Mouse (Mus musculus) v-Abl transformed pro-B cells (cell line): ENCODE data around the gene Ap1g2.

ENCODE experiments used
- in situ Hi-C, 2 experiments: fragments of 400-800 bp; cut with MboI; formaldehyde crosslinking; loops; one replicate each; pipeline ENCODE4 v1.15.1; 2025; ENCODE audit not compliant: unreplicated experiment in 2 of 2

Ap1g2 gene

DNA sequence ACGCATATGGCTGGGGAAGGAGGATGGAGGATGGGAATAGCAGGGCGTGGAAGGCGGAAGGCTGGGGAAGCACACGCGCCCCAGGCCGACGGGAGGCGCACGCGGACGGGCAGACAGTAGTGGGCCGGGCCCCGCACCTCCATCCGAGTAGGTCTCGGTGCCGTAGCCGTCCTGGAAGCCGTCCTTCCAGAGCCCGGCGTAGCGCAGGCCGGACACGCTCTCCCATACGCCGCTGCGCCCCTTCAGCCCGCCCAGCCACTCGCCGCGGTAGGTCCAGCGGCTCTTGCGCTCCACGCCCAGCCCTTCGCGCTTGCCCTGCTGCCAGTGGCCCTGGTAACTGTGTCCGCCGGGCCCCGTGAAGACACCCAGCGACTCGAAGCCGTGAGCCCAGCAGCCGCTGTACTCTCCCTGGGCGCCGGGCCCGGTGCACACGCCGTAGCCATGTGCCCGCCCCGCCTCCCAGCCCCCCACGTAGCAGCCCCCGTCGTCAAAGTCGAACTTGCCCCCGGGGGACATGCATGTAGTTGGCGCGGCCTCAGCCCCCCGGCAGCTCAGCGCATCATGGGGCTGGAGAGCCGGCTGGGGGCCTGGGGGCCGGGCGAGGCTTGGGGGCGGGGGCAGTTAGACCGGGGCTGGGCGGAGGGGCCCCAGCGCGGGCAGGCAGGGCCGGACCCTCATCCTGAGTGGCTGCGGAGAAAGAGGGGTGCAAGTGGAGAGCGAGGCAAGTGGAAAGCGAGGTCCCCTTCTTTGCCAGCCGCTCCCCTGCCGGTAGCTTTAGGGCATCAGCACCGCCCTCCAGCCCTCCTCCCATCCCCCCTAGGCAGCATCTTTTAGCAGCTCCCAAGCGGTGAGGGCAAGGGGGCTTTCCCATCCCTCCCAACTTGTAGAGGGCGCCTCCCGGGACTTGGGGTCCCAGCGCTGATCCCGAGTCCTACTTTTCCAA is 8.6 kb upstream of the Ap1g2 start:
- in situ Hi-C loops: loop anchor here in 1 of 2 experiments (25.0 kb wide), 1 partner anchor 647 kb away; the partner anchor contains the start of genes Cideb, Ltb4r1 and Ltb4r2

DNA sequence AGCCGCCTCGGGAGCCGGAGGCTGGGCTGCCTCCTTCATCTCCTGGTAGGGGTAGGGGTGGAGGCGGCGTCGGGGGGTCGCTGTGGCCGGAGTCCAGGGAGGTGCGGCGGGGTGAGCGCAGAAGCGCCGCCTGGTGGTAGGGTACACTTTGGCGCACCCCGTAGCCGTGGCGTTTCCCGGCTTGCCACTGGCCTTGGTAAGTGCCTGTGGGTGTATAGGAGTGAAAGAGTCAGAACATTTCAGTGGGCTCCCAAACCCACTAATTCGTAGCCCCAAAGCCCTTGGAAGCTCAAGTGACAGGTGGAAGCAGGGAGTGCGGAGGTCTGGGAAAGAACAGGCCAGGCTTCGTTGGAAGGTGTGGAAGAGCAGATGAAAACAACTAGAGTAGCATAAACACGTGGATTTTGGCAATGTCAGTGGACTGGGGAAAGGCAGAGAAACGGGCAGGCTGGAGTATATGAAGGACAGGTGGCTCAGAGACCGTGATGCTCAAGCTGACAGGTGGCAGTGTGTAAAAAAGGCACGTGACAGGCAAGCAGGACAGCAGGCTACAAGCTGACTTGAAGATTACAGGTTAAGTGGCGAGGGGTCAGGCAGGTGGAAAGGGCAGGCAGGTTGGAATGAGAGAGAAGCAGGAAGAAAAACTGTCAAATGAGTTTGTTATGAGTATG is 7.7 kb upstream of the Ap1g2 start:
- in situ Hi-C loops: loop anchor here in 1 of 2 experiments (25.0 kb wide), 1 partner anchor 648 kb away; the partner anchor contains the start of genes Cideb, Ltb4r1 and Ltb4r2

DNA sequence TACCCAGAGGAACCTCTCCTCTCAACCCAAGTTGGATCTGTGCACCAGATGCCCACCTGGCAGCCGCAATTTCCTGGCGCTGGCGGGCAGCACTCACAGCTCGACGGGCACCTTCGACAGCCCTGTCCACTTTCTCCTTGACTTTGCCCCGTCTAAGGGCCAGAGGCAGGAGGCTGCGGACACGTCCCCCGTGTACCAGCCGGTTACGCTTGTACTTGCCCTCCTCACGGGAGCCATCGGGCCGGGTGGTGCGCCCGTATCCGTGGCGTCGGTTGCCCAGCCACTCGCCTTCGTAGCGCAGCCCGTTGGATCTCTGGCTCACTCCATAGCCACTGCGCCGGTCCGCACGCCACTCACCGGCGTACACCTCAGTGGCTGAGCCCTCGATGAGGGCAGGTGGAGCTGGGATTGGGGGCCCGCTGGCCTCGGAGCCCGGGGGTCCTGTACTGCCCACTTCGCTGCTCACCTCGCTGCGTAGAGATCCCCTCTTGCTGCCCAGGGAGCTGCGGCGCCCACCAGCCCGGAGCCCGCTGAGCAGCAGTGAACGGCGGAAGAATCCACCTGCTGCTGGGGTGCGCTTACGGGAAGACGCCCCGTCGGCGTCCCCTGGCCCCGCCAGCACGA is 7.1 kb upstream of the Ap1g2 start:
- in situ Hi-C loops: loop anchor here in 1 of 2 experiments (25.0 kb wide), 1 partner anchor 649 kb away; the partner anchor contains the start of genes Cideb, Ltb4r1 and Ltb4r2

DNA sequence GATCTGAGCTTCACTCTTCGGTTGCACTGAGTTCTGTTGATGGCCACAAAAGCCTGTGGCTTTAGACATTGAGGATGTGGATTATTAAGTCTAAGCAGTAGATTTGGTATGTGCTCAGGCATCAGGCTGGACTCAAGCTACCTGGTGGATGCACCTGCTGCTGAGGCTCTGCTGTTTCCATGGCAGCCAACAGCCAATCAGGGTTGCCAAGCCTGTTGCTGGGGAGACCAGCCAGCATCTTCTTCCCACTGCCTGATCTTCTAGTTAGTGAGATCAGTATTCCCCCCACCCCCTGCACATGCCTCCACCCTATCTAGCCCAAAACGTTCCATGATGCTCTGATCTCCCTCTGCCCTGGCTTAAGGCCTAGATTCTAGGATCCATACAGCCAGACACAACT is 5.3 kb upstream of the Ap1g2 start:
- in situ Hi-C loops: loop anchor here in 1 of 2 experiments (25.0 kb wide), 1 partner anchor 651 kb away; the partner anchor contains the start of genes Cideb, Ltb4r1 and Ltb4r2

DNA sequence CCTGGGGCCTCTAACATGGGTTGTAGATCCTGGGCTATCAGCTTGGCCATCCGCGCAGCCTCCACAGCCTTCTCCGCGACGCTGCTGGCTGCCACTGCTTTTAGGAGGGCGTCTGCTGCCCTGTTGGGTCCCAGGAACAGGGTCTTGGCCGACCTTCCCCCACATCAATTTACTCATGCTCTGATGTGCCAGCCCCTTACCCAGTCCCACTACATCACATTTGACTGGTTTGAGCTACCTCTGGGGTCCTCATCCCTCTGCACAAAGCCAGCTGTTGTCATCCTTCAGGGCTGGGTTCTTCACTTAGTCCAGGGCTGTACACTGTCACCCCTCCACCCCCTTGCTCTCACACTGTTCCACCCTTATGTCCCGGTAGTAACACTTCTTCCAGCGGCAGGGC is 3.7 kb upstream of the Ap1g2 start:
- in situ Hi-C loops: loop anchor here in 1 of 2 experiments (25.0 kb wide), 1 partner anchor 652 kb away; the partner anchor contains the start of genes Cideb, Ltb4r1 and Ltb4r2

DNA sequence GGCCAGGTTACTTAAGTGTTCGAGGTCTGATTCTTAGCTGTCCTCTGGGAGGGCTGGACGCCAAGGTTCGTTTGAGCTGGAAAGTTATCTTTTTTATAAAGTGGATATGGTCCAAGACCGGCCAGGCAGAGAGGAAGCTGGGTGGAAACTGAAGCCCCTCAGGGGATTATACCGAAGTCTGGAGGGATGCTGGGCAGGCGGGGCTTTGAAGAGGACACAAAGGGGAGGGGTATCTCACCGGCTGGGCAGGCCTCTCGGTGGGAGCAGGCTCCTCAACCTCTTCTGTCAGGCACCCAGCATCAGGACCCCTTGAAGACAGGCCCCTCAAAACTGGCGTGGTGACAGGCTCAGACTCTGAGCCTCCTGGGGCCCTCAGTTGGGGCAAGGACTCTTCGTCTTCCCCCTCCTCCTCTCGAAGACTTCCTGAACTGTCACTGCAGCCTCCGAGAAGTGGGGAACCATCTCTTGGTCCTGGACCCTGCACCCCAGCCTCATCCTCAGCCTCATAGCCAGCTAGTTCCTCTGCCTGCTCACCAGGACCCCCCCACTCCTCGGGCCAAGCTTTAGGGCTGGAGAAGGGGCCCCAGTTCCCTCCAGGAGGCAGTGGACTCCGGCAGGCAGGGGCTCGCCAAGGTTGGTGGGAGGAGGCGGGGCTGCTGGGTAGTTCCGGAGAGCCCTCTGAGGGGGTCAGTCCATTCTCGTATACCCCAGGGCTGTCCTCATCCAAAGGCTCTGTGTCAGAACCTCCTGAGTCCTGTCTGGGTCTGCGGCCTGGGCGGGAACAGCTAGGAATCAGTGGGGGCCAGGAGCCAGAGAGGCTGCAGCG is 2.9 kb upstream of the Ap1g2 start:
- in situ Hi-C loops: loop anchor here (10.0 to 25.0 kb wide), 2 partner anchors 646 to 653 kb away; partner anchors contain the start of genes Cideb (in 2 of the 2), Ltb4r1 (in 1 of the 2) and Ltb4r2 (in 1 of the 2)

DNA sequence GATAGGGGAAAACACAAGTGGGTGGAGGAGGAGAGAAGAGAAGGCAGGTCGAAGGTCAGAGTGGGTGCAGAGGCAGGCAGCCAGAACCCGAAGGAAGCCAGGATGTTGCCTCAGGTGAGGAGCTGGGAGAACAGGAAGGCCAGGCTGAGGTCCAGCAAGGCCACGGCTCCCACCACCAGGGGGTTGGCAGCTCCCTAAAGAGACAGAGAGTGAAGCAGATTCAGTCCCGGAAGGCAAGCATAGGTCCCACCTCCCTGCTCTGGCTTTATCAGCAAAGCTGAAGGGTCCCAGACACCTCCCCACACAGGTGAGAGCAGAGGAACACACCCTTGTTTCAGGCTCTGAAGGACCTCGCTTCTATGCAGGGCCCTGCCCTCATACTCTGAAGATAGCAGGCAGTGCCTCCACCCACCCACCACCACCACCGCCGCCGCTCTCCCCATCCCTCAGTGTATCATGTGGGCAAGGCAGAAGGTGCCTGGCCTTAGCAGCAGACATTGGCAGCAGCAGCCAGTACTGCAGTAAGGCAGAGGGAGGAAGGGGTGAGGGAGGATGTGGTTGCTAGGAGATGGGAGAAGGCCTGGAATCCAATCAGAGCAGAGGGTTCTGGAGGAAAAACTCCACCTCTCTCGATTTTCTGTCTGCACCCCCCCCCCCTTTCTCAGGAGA is 1.9 kb upstream of the Ap1g2 start:
- in situ Hi-C loops: loop anchor here (10.0 to 25.0 kb wide), 2 partner anchors 646 to 654 kb away; partner anchors contain the start of genes Cideb (in 2 of the 2), Ltb4r1 (in 1 of the 2) and Ltb4r2 (in 1 of the 2)

DNA sequence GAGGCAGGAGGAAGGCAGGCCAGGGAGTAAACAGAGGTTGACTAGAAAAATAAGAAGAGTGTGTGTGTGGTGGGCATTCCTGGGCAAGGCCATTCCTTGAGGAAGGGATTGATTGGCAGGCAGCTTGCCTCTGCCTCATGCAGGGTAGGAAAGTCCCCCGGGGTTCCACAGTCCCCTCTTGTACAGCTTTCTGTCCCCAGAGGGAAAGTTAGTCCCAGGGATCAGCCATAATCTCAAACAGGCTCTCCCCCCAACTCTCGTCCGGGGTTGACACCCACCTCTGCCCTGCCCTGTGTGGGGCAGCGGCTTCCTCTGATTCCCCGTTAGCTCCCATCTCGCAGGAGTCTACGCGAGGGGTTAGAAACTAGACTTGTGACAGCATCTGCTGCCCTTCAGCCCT is 597 bp upstream of the Ap1g2 start:
- in situ Hi-C loops: loop anchor here (10.0 to 25.0 kb wide), 2 partner anchors 648 to 655 kb away; partner anchors contain the start of genes Cideb (in 2 of the 2), Ltb4r1 (in 1 of the 2) and Ltb4r2 (in 1 of the 2)

DNA sequence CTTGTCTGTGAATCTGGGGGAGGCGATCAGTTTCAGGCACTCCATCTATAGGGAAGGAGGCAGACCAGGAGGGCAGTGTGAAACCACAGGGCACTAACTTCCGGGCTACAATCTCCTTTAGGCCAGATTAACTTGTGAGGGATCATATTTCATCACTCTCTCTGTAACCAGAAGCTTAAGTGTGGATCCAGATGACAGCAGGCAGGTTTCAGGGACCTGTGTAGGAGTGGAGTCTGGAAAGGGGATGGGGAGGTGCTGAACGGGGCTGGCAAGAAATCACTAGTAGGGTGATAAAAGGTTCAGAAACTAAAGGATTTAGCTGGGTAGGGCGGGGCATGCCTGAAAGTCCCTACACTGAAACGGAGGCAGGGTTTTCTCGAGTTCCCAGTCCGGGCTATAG is 1.0 kb downstream of the Ap1g2 start:
- in situ Hi-C loops: loop anchor here (10.0 to 25.0 kb wide), 2 partner anchors 649 to 657 kb away; partner anchors contain the start of genes Cideb (in 2 of the 2), Ltb4r1 (in 1 of the 2) and Ltb4r2 (in 1 of the 2)

DNA sequence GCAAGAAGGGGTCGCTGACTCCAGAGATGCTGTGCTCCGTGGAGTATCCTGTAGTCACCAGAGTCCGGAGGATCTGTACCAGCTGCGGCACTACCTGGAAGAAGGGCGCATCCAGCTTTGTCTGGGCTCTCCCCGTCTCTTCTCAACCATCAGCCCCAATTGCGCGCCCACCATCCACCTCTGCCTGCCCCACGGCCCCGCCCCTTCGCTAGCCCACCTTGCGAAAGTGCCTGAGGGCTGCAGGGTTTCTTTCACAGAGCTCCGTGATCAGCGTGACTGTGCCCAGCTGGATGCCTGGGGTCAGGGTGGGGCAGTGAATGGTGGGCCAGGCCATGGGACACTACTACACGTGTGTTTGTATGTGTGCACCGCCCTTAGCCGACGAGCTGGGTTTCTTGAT is 2.0 kb downstream of the Ap1g2 start:
- in situ Hi-C loops: loop anchor here (10.0 to 25.0 kb wide), 2 partner anchors 650 to 658 kb away; partner anchors contain the start of genes Cideb (in 2 of the 2), Ltb4r1 (in 1 of the 2) and Ltb4r2 (in 1 of the 2)

DNA sequence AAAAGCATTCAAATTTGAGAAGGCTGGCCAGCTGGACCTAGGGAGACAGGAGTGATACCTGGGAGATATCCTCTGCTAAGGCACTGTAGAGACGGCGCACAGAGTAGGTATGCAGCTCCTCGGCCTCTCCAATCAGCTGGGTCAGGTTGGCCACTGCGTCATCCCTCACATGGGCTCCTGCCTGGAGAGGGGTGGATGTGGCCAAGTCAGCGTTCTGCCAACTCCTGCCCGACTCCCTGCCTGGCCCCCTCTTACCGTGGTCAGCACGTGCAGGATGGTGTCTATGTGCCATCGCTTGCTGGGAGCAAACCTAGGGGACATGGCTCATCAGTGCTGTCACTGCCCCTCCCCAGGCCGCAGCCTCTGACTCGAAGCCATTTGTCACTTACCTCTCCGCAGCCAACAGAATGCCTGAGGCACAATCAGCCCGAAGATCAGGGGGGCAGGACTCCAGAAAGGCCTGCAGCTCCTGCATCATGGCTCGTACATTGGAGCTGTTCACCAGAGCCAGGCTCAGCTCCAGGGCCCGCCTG is 4.1 kb downstream of the Ap1g2 start:
- in situ Hi-C loops: loop anchor here (10.0 to 25.0 kb wide), 2 partner anchors 652 to 660 kb away; partner anchors contain the start of genes Cideb (in 2 of the 2), Ltb4r1 (in 1 of the 2) and Ltb4r2 (in 1 of the 2)

DNA sequence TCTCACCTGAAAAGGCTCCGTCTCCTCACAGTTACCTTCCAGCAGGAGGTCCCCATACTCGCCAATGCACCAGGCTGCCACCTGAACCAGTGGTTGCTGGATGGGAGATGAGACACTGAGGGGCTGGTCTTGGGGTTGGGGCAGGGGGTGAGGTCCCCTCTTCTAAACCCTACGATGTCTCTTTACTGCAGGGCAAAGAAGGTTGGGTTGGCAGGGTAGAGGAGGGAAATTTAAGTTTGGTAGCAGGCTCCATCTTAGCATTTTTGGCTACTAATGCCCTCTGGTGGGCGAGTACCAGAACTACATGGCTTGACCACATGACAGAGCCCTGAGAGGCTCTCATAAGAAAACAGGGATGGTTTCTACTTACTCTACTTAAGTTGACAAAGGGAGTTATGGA is 4.8 kb downstream of the Ap1g2 start:
- in situ Hi-C loops: loop anchor here (10.0 to 25.0 kb wide), 2 partner anchors 653 to 661 kb away; partner anchors contain the start of genes Cideb (in 2 of the 2), Ltb4r1 (in 1 of the 2) and Ltb4r2 (in 1 of the 2)

DNA sequence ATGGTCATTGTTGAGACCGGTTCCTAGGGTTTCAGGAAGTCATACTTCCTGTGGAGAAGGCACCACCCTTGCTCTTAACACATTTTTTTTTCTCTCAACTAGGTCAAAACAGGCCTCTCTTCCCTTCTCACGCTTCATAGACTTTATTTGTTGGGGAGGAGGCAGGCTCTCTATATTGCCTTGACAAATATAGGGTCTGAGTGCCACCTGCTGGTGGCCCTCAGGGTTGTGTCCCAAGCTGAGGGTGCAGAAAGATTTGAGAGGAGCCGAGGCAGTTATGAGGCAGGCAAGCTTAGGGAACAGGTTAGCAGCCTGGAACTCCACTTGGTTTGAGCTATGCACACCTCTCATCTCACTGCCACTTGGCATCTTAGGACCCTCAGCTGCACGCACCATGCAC is 8.3 kb downstream of the Ap1g2 start:
- in situ Hi-C loops: loop anchor here (10.0 kb wide), 3 partner anchors 83 to 383 kb away; partner anchors contain the start of genes Cebpe (in 1 of the 2), Ngdn (in 1 of the 2) and Pabpn1 (in 1 of the 2)

DNA sequence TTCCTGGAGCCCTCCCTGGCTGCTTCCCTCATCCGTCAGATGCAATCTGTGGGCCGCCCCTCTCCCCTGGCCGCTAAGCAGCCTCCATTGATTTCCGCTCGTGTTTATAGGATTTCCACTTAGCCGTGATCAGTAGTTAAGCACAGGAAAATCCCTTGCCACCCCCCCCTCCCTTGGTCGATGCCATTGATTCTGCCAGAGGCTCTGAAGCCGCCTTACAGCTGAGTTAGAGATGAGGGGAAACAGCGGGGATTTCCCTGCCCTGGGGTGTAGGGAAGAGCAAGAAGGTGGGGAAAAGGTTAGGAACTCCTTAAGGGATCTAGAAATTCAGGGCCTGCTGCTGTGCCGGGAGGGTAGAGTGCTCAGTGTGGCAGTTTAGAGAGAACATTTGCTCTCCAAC is 8.7 kb downstream of the Ap1g2 start:
- in situ Hi-C loops: loop anchor here (10.0 kb wide), 3 partner anchors 83 to 383 kb away; partner anchors contain the start of genes Cebpe (in 1 of the 2), Ngdn (in 1 of the 2) and Pabpn1 (in 1 of the 2)

DNA sequence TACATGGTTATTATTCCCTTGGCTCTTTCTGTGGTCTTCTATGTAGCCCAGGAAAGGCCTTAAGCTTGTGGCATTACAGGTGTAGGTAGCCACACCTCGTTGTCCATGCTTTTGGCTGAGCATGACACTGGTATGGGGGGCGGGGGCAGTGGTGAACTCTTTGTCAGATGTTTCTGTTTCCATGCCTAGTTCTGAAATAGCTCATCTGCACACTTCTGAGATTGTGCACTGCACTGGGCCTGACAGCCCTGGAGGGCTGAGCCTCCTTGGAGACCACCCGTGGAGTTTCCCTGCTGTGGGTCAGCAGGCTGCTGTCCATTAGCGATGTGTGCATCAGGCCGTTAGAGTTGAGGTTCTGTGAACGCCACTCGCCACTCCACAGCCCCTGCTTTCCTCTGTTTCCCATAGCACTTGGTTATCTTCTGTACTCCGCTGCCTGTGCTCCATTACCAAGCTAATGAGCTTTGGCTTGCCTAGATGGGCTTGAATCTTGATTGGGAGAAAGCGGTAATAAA is 9.8 kb downstream of the Ap1g2 start:
- in situ Hi-C loops: loop anchor here (10.0 kb wide), 3 partner anchors 82 to 382 kb away; partner anchors contain the start of genes Cebpe (in 1 of the 2), Ngdn (in 1 of the 2) and Pabpn1 (in 1 of the 2)

DNA sequence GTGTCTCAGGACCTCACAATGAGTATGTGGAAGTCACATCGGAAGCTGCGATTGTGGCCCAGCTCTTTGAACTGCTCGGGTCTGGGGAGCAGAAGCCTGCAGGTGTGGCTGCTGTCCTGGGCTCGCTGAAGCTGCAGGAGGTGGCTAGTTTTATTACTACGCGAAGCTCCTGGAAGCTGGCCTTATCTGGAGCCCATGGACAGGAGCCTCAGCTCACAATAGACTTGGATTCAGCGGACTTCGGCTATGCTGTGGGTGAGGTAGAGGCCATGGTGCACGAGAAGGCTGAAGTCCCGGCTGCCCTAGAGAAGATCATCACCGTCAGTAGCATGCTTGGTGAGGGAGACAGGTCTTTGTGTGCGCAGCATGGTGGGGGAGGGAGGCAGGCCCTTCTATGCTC is 10.7 kb downstream of the Ap1g2 start:
- in situ Hi-C loops: loop anchor here (10.0 kb wide), 3 partner anchors 81 to 381 kb away; partner anchors contain the start of genes Cebpe (in 1 of the 2), Ngdn (in 1 of the 2) and Pabpn1 (in 1 of the 2)

DNA sequence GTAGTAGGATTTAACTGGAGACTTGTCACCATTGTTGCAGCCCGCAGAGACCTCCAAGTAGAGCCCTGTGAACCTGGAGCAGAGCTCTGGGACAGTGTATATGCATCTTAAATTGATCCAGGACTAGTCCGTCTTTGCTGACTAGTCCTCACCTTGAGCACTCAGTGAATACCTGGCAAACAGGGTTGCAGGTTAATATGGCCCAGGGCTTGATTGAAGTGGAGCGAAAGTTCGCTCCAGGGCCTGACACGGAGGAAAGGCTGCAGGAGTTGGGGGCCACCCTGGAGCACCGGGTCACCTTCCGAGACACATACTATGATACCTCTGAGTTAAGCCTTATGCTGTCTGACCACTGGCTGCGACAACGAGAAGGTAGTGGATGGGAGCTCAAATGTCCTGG is 11.1 kb downstream of the Ap1g2 start:
- in situ Hi-C loops: loop anchor here (10.0 kb wide), 3 partner anchors 80 to 380 kb away; partner anchors contain the start of genes Cebpe (in 1 of the 2), Ngdn (in 1 of the 2) and Pabpn1 (in 1 of the 2)
